Mouse (Mus musculus): ENCODE data around the gene Defb36. TPM values are rescaled to one million over a fixed set of nuclear protein-coding genes. Genes with fewer than 3 reads are reported as not detected.

The Defb36 gene
- total and polyA plus RNA-seq, 2 experiments from 2014 or later: not detected

DNA sequence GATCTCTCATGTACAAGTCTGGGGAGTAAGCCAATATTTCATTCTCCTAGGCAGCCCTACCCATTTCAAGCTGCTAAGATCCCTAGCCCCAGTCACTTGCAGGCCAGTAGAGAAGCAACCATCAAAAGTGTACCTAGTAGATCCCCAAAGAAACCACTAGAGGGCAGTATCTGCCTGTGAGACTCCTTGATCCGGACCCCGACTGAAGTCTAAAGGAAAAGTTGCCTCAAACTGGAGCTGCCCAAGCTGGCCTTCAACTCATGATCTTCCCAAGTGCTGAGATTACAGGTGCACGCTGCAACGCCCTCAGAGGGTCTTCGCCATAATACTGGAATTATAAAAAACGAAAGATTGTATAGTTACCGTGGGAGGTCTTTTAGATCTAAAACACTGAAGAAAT is 11.4 kb downstream of the Defb36 start:
- 0 out of 2 replicates have a peak, but pooled peaks have one; percentile 47 for ATAC-seq (ENCODE audit: low FRiP score)
- peak; percentile 96 for TF ChIP-seq CTCF (IDR thresholded peaks at IDR 0.05)
- 11% methylated on average over 7 of the region's 7 CpGs for WGBS

DNA sequence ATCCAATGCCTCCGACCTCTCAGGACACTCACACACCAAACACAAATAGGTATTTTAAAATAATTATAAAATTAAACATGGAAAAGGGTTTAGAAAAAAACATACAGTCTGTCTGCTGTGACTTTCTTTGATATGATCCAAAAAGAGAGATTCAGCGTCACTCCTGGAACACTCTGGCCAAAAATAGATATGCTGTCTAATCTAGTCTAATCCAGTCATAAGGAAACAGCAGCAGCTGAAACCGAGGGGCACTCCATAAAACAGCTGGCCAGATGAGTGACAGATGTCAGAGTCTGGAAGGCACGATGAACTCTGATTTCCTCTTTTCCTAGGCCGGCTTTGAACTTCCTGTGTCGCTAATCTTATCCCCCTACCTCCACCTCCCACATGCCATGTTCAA is 12.3 kb downstream of the Defb36 start:
- H3K9me3 ChIP-seq (ENCODE audit: low read length): no peaks in the 10 kb centered on the region
- H3K9ac ChIP-seq (replicated peaks; ENCODE audit: low read length, poor library complexity, severe bottlenecking): no peak overlapping the region
- H3K27me3 ChIP-seq (ENCODE audit: insufficient read depth, low read length): no peaks in the 10 kb centered on the region
- no peak for TF ChIP-seq CTCF (IDR thresholded peaks at IDR 0.05)
- no peak overlapping the region for H3K4me3 ChIP-seq (ENCODE audit: low read depth, low read length)
- no peaks in the 10 kb centered on the region for H3K4me1 ChIP-seq (ENCODE audit: insufficient read depth, low read length)
- H3K27ac ChIP-seq (ENCODE audit: low read depth, low read length): no peak overlapping the region
- H3K36me3 ChIP-seq (ENCODE audit: insufficient read depth, low read length): no peaks in the 10 kb centered on the region
- H3K4me2 ChIP-seq (ENCODE audit: low read depth, low read length, poor library complexity, severe bottlenecking): no peak overlapping the region
- WGBS: 84% methylated on average over 6 of the region's 6 CpGs
- DNase-seq (ENCODE audit: low spot score): no peak
- no peak for ATAC-seq (ENCODE audit: low FRiP score)

More for the DNA sequence above, 11.4 kb downstream of the Defb36 start:
- Histone ChIP-seq H3K9ac (replicated peaks; ENCODE audit: low read length, poor library complexity, severe bottlenecking) (no peak overlapping the region), H3K27me3 (ENCODE audit: insufficient read depth, low read length) (no peaks in the 10 kb centered on the region), H3K4me2 (ENCODE audit: low read depth, low read length, poor library complexity, severe bottlenecking) (no peak overlapping the region), H3K36me3 (ENCODE audit: insufficient read depth, low read length) (no peaks in the 10 kb centered on the region), H3K4me1 (ENCODE audit: insufficient read depth, low read length) (no peaks in the 10 kb centered on the region), H3K4me3 (ENCODE audit: low read depth, low read length) (no peak overlapping the region), H3K9me3 (ENCODE audit: low read length) (no peaks in the 10 kb centered on the region), H3K27ac (ENCODE audit: low read depth, low read length) (no peak overlapping the region)
- DNase-seq (ENCODE audit: low spot score): peak; percentile 89

DNA sequence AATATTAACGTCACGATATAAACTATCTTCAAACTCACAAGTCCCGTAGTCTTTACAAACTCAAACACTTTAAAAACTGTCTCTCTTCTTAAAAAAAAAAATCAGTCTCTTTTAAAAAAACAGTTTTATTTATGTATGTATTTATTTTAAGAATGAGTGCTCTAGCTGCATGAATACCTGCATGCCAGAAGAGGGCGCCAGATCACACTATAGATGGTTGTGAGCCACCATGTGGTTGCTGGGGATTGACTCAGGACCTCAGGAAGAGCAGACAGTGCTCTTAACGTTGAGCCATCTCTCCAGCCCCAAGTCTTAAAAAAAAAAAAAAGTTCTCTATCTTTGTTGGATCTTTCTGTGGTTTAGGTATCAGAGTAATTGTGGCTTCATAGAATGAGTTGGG is 13.2 kb downstream of the Defb36 start:
- Histone ChIP-seq H3K4me3 (ENCODE audit: low read depth, low read length) (no peak overlapping the region), H3K27me3 (ENCODE audit: insufficient read depth, low read length) (no peaks in the 10 kb centered on the region), H3K4me2 (ENCODE audit: low read depth, low read length, poor library complexity, severe bottlenecking) (no peak overlapping the region), H3K27ac (ENCODE audit: low read depth, low read length) (no peak overlapping the region), H3K9ac (replicated peaks; ENCODE audit: low read length, poor library complexity, severe bottlenecking) (no peak overlapping the region), H3K36me3 (ENCODE audit: insufficient read depth, low read length) (no peaks in the 10 kb centered on the region), H3K4me1 (ENCODE audit: insufficient read depth, low read length) (no peaks in the 10 kb centered on the region), H3K9me3 (ENCODE audit: low read length) (no peaks in the 10 kb centered on the region)
- WGBS: 53% methylated on average over 5 of the region's 5 CpGs
- no peak for DNase-seq (ENCODE audit: low spot score)
- no peak for ATAC-seq (ENCODE audit: low FRiP score)
- TF ChIP-seq CTCF (IDR thresholded peaks at IDR 0.05): peak; percentile 53

DNA sequence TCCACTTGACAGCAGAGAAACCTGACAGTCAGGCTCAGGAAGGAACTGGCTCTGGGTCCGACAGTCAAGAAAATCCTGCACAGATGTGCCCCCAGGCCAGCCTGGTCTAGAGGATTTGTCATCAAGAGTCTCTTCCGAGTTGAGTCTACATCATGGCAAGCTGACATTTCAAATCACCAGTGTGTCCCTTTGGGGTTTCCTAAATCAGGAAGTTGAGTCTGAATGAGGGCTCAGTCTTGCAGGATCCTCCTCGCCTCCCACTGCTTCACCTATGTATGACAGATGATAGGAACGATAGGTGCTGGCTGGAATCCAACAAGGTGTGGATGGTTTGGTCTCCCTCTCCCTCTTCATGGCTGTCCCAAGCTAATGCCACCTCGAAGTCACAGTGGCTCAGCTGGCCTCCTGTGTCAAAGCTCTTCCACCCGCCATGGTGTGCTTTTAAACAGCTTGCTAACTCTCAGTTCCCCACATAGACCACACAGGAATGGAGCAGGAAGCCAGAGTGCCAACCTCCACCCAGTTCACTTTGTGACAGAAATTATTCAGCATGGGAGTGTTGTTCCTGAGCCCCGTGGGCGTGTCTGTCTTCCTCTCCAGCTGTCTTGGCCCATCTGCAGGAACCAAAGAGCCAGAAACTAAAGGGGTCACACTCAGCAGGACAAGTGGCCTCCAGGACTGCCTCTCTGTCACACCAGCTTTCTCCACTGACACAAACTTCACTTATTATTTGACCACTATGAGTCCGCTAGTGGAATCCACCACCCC is 16.4 kb downstream of the Defb36 start:
- H3K27ac ChIP-seq (ENCODE audit: low read depth, low read length): no peak overlapping the region
- no peak overlapping the region for H3K4me2 ChIP-seq (ENCODE audit: low read depth, low read length, poor library complexity, severe bottlenecking)
- no peak for DNase-seq (ENCODE audit: low spot score)
- H3K9me3 ChIP-seq (ENCODE audit: low read length): no peaks in the 10 kb centered on the region
- no peak for TF ChIP-seq CTCF (IDR thresholded peaks at IDR 0.05)
- no peaks in the 10 kb centered on the region for H3K4me1 ChIP-seq (ENCODE audit: insufficient read depth, low read length)
- peaks cover 1% of the 10 kb centered on the region; the same call in 1 of the 2 replicates for H3K27me3 ChIP-seq (ENCODE audit: insufficient read depth, low read length)
- H3K36me3 ChIP-seq (ENCODE audit: insufficient read depth, low read length): no peaks in the 10 kb centered on the region
- H3K9ac ChIP-seq (replicated peaks; ENCODE audit: low read length, poor library complexity, severe bottlenecking): no peak overlapping the region
- ATAC-seq (ENCODE audit: low FRiP score): no peak
- H3K4me3 ChIP-seq (ENCODE audit: low read depth, low read length): no peak overlapping the region
- 80% methylated on average over 9 of the region's 9 CpGs for WGBS

DNA sequence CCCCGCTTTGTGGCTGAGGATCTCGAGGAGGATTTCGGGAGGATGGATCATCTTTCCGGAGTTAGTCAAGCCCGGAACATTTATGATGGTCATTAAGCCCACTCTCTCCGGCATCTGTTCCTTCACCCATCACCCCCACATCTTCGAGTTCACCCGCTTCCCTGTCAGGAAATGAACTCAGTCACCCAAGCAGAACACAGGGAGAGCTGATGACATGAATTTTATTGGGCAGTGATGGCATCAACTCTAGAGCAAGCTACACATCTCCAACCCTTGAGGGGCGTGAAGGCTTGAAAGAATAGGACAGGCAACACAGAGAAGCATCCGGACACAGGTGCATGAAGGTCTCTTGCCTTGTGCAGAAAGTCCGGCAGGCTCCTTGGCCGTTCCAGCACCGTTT is 18.0 kb downstream of the Defb36 start:
- no peak for TF ChIP-seq CTCF (IDR thresholded peaks at IDR 0.05)
- H3K9me3 ChIP-seq (ENCODE audit: low read length): no peaks in the 10 kb centered on the region
- no peaks in the 10 kb centered on the region for H3K36me3 ChIP-seq (ENCODE audit: insufficient read depth, low read length)
- no peak overlapping the region for H3K9ac ChIP-seq (replicated peaks; ENCODE audit: low read length, poor library complexity, severe bottlenecking)
- no peak overlapping the region for H3K4me3 ChIP-seq (ENCODE audit: low read depth, low read length)
- peaks cover 7% of the 10 kb centered on the region for H3K27me3 ChIP-seq (ENCODE audit: insufficient read depth, low read length)
- no peaks in the 10 kb centered on the region for H3K4me1 ChIP-seq (ENCODE audit: insufficient read depth, low read length)
- DNase-seq (ENCODE audit: low spot score) (no peak), ATAC-seq (ENCODE audit: low FRiP score) (no peak)
- H3K27ac ChIP-seq (ENCODE audit: low read depth, low read length): no peak overlapping the region
- WGBS: 89% methylated on average over 13 of the region's 13 CpGs
- H3K4me2 ChIP-seq (ENCODE audit: low read depth, low read length, poor library complexity, severe bottlenecking): no peak overlapping the region

DNA sequence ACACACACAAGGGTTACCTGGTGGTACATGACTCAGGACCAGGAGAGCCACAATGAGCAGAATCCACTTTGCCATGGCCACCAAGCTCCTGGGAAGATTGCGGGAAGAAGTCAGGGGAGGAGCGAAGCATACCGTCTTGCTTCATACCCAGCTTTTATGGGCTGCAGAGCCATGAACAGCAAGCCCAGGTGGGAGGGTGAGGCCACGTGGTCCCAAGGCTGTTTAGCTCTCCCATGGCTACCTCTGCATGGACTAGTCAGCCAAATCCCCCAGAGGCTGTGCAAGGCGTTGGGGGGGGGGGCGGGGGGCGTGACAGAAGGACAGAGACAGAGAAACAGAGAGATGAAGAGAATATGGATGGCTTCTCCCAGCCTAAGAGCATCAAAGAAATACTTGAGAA is 18.8 kb downstream of the Defb36 start, which contains the start of gene Defb25:
Gene Defb25 (minus strand): TSS at position 101 of the 400 bp plus-strand sequence.
- Histone ChIP-seq H3K4me1 (ENCODE audit: insufficient read depth, low read length) (no peaks in the 10 kb centered on the region), H3K9ac (replicated peaks; ENCODE audit: low read length, poor library complexity, severe bottlenecking) (no peak within 1 kb of the TSS), H3K9me3 (ENCODE audit: low read length) (no peaks in the 10 kb centered on the region), H3K27ac (ENCODE audit: low read depth, low read length) (no peak within 1 kb of the TSS), H3K4me2 (ENCODE audit: low read depth, low read length, poor library complexity, severe bottlenecking) (no peak within 1 kb of the TSS), H3K27me3 (ENCODE audit: insufficient read depth, low read length) (peaks cover 9% of the 10 kb centered on the region), H3K36me3 (ENCODE audit: insufficient read depth, low read length) (no peaks in the 10 kb centered on the region), H3K4me3 (ENCODE audit: low read depth, low read length) (no peak within 1 kb of the TSS)
- WGBS: 82% methylated on average over 7 of the region's 7 CpGs
- DNase-seq (ENCODE audit: low spot score): no peak
- ATAC-seq (ENCODE audit: low FRiP score): no peak
- TF ChIP-seq CTCF (IDR thresholded peaks at IDR 0.05): no peak

Measured in midbrain, postnatal 0 days (tissue).